Mouse (Mus musculus) heart, embryonic 14.5 days (tissue): ENCODE results near the gene Ss18l1. TPM values are rescaled to one million over a fixed set of nuclear protein-coding genes. Genes with fewer than 3 reads are reported as not detected.
A peak's percentile ranks its signal among the peaks of the same experiment; 100 is the strongest.

Source experiments
- ATAC-seq: fragments of 200-750 bp; cut with Nextera tagmentation; 2 replicates; pipeline ENCODE4 v1.8.0; 2017; ENCODE audit warnings: low read depth, moderate TSS enrichment; ENCODE audit not compliant: insufficient number of reproducible peaks, insufficient read depth, low FRiP score
- H3K27ac ChIP-seq, 2 experiments: fragments of 200-500 bp in 1 of 2; fragments of 300-500 bp in 1 of 2; sonication (generic) in 1 of 2; replicated peaks in 1 of 2; 2 replicates each; pipeline ENCODE4 v1.5.1; 2012 to 2014; ENCODE audit warnings: low read depth in 2 of 2, low read length in 2 of 2, control low read depth in 1 of 2, mild to moderate bottlenecking in 1 of 2, mixed read lengths in 1 of 2; ENCODE audit not compliant: control insufficient read depth in 1 of 2, insufficient read depth in 1 of 2
- H3K27me3 ChIP-seq: fragments of 300-500 bp; sonication (generic); 2 replicates; pipeline ENCODE4 v1.6.1; 2014; ENCODE audit warnings: mild to moderate bottlenecking, low read length, control low read depth; ENCODE audit not compliant: control insufficient read depth, insufficient read depth
- H3K36me3 ChIP-seq: fragments of 300-500 bp; sonication (generic); 2 replicates; pipeline ENCODE4 v1.6.1; 2014; ENCODE audit warnings: mild to moderate bottlenecking, control low read depth, low read length, mixed read lengths; ENCODE audit not compliant: control insufficient read depth, insufficient read depth
- H3K4me1 ChIP-seq, 2 experiments: fragments of 200-500 bp in 1 of 2; fragments of 300-500 bp in 1 of 2; sonication (generic) in 1 of 2; 2 replicates each; pipeline ENCODE4 v1.6.1; 2012 to 2014; ENCODE audit warnings: low read length in 2 of 2, control low read depth in 1 of 2, mixed read lengths in 1 of 2; ENCODE audit not compliant: control insufficient read depth in 2 of 2, insufficient read depth in 2 of 2
- H3K4me2 ChIP-seq: fragments of 300-500 bp; sonication (generic); 2 replicates; pipeline ENCODE4 v1.6.1; 2014; ENCODE audit warnings: mild to moderate bottlenecking, low read length
- H3K4me3 ChIP-seq, 2 experiments: fragments of 200-500 bp in 1 of 2; fragments of 300-500 bp in 1 of 2; sonication (generic) in 1 of 2; 2 replicates each; pipeline ENCODE4 v1.5.1; 2012 to 2014; ENCODE audit warnings: low read length in 2 of 2, mild to moderate bottlenecking in 2 of 2, control low read depth in 1 of 2, low read depth in 1 of 2, moderate library complexity in 1 of 2; ENCODE audit not compliant: control insufficient read depth in 1 of 2, insufficient read depth in 1 of 2
- H3K9ac ChIP-seq: fragments of 300-500 bp; sonication (generic); 2 replicates; pipeline ENCODE4 v1.6.1; 2014; ENCODE audit warnings: mild to moderate bottlenecking, low read length
- H3K9me3 ChIP-seq: fragments of 300-500 bp; sonication (generic); 2 replicates; pipeline ENCODE4 v1.6.1; 2016; ENCODE audit warnings: low read length, control low read depth; ENCODE audit not compliant: control insufficient read depth
- WGBS: fragments of 180-500 bp; shearing (Covaris S2); extraction: QIAGEN DNeasy Blood & Tissue Kit; methylation state at CpG from one replicate; pipeline ENCODE4 v1.1.7; 2014; 5-methylcytosine and 5-hydroxymethylcytosine counted together
- polyA plus RNA-seq: library from polyadenylated mRNA; unstranded; fragments of >200 nt; fragmentation: Nextera tagmentation; extraction: Ambion mirVana; gene quantifications from 2 replicates; pipeline ENCODE4 v1.2.1, GENCODE M21; 2014

Ss18l1 gene
- polyA plus RNA-seq, 1 experiment from 2014 or later, result 3.9 TPM

- peak; percentile 95 for ATAC-seq
- under 1% methylated on average over 65 of the region's 80 CpGs for WGBS
Observed at GRCm38 (mm10) chr2:180024401-180025098, 17.8 kb upstream of the Ss18l1 start, which contains the start of gene Lsm14b. TSS of gene Lsm14b (plus strand) at chr2:180024987.

DNA sequence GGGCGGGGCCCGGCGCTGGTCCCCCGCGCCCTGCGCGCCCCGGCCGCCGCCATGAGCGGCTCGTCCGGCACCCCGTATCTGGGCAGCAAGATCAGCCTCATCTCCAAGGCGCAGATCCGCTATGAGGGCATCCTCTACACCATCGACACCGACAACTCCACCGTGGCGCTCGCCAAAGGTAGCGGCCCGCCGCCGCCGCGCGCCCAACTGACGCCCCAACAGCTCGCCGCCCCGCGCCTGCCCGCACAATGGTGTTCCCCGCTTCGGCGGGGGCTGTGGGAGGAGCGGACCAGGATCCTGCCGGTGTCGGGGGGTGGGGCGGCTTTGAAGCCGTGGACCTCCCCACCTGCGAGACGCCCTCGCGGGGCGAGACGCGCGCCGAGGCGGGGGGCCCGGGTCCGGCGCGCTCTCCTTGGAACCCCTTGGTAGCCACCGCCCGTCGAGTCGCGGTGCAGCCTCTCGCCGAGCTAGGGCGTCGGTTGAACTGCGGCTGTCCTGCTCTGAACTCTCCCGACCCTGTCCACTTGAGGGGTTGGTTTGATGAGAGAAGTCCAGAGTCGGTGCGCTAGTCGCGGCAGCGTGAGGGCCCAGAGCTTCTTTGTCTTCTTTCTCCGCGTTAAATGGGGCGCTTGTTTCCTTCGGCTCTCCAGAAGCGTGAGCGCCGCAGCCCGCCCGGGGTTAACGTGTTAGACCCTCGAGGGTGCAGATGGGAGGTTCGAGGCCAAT lies 17.0 kb upstream of the Ss18l1 start:
- Histone ChIP-seq H3K9me3 (no peaks in the 10 kb centered on the region), H3K27ac (peak overlapping the region; percentile 74 to 92), H3K9ac (peak overlapping the region; percentile 96), H3K27me3 (peaks cover 7% of the 10 kb centered on the region; the same call in 1 of the 2 replicates), H3K4me2 (peak overlapping the region; percentile 91), H3K36me3 (peaks cover 32% of the 10 kb centered on the region), H3K4me3 (peak overlapping the region; percentile 88 to 96), H3K4me1 (peaks cover 29 to 47% of the 10 kb centered on the region in 2 experiments)
- under 1% methylated on average over 73 of the region's 84 CpGs for WGBS
- peak; percentile 3; the same call in 1 of the 2 replicates for ATAC-seq

More at GRCm38 (mm10) chr2:180024401-180025098, 17.8 kb upstream of the Ss18l1 start, which contains the start of gene Lsm14b:
- H3K4me1 ChIP-seq, result peaks cover 29 to 47% of the 10 kb centered on the region in 2 experiments
- peaks cover 10% of the 10 kb centered on the region; the same call in 1 of the 2 replicates for H3K27me3 ChIP-seq
- peak within 1 kb of the TSS; percentile 92 to 96 for H3K4me3 ChIP-seq
- no peaks in the 10 kb centered on the region for H3K9me3 ChIP-seq
- peak within 1 kb of the TSS; percentile 96 for H3K9ac ChIP-seq
- peak within 1 kb of the TSS; percentile 91 for H3K4me2 ChIP-seq
- peaks cover 25% of the 10 kb centered on the region for H3K36me3 ChIP-seq
- H3K27ac ChIP-seq, result peak within 1 kb of the TSS; percentile 74 to 92

DNA sequence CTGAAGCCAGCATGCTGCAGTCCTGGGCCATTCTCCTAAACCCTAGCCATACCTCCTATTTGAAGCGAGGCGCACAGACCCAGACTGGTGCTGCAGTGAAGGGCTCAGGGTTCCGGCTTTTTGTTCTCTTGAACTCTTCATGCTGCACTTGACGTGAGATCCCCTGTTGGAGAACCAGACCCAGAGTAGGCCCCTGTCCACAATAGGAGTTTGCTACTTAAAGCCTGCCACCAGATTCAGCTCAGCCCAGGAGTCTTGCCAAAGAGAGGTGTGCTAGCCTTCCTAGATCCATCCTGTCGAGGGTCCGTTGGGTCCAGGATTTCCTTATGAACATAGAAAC lies 16.5 kb upstream of the Ss18l1 start:
- Histone ChIP-seq H3K4me3 (peak overlapping the region; percentile 88 to 96), H3K4me1 (peaks cover 29 to 47% of the 10 kb centered on the region in 2 experiments), H3K4me2 (peak overlapping the region; percentile 91), H3K36me3 (peaks cover 38% of the 10 kb centered on the region), H3K9me3 (no peaks in the 10 kb centered on the region), H3K9ac (peak overlapping the region; percentile 96), H3K27me3 (0 out of 2 replicates have a peak, but pooled peaks cover 4% of the 10 kb centered on the region), H3K27ac (no peak overlapping the region)
- WGBS, result 11% methylated on average over 6 of the region's 6 CpGs
- ATAC-seq, result no peak

DNA sequence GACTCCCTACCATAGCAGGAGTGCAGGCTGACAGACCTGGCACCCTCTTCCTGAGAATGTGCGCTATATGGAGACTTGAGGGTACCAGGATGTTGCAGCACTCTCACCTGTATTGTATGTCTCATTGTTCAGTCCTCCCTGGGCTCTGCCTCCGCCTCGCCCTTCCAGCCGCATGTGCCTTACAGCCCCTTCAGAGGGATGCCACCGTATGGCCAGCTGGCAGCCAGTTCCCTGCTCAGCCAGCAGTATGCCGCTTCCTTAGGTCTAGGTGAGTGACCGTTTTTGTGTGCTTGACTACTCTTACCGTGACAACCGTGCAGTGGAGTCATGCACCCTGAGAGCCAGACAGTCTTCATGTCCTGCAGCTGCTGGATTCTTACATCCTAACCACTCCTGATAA lies 14.5 kb upstream of the Ss18l1 start:
- peak overlapping the region; percentile 91 for H3K4me2 ChIP-seq
- H3K9ac ChIP-seq, result peak overlapping the region; percentile 96; the same call in 1 of the 2 replicates
- no peaks in the 10 kb centered on the region for H3K27me3 ChIP-seq
- H3K4me3 ChIP-seq, result no peak overlapping the region
- H3K4me1 ChIP-seq, result peaks cover 28 to 48% of the 10 kb centered on the region in 2 experiments
- no peak overlapping the region for H3K27ac ChIP-seq
- H3K9me3 ChIP-seq, result no peaks in the 10 kb centered on the region
- no peak for ATAC-seq
- H3K36me3 ChIP-seq, result peaks cover 57% of the 10 kb centered on the region
- 56% methylated on average over 9 of the region's 9 CpGs for WGBS

DNA sequence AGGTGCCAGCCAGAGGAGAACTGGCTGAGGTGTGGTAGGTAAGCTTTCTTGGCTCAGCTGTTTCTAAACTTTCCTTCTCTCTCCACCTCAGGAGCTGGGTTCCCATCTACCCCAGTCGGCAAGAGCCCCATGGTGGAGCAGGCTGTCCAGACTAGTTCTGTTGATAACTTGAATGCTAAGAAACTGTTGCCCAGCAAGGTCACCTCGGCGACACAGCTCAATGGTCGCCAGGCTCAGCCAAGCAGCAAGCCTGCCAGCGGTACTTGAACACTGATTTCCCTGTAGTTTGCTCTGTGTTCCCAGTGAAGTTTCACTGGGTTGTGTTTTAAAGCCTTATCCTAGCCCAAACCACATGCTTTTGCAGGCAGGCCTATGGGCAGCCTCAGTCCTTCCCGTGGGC lies 11.0 kb upstream of the Ss18l1 start:
- ATAC-seq, result no peak
- WGBS, result 85% methylated on average over 6 of the region's 6 CpGs
- Histone ChIP-seq H3K9ac (no peak overlapping the region), H3K27me3 (no peaks in the 10 kb centered on the region), H3K4me2 (no peak overlapping the region), H3K36me3 (peaks cover 92% of the 10 kb centered on the region), H3K4me3 (no peak overlapping the region), H3K4me1 (peaks cover 20 to 37% of the 10 kb centered on the region in 2 experiments), H3K9me3 (no peaks in the 10 kb centered on the region), H3K27ac (no peak overlapping the region)

DNA sequence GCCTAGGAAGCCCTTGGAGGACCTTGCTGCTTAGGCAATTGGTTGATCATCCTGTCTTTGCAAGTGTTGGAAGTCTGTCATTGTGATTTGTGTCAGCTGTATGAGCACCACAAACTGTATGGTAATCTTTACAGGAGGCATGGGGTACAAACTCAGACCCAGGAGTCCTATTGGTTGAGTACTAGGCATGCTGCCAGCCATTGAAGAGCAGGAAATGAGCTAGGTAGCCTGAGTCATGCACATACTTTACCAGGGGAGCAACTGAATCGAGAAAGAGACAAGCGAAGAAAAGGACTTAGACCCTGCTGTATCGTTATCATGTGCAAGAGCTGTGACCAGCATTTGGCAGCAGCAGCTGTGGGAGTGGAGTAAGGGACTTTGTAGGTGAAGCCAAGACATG lies 9.4 kb upstream of the Ss18l1 start:
- Histone ChIP-seq H3K4me3 (no peak overlapping the region), H3K36me3 (peaks cover 100% of the 10 kb centered on the region), H3K4me1 (peaks cover 5 to 20% of the 10 kb centered on the region in 2 experiments), H3K4me2 (no peak overlapping the region), H3K9me3 (no peaks in the 10 kb centered on the region), H3K27ac (peak overlapping the region in 1 of 2 experiments; percentile 35; a peak in 2 of 4 replicates), H3K9ac (no peak overlapping the region), H3K27me3 (no peaks in the 10 kb centered on the region)
- ATAC-seq, result no peak
- 45% methylated on average over 3 of the region's 3 CpGs for WGBS

DNA sequence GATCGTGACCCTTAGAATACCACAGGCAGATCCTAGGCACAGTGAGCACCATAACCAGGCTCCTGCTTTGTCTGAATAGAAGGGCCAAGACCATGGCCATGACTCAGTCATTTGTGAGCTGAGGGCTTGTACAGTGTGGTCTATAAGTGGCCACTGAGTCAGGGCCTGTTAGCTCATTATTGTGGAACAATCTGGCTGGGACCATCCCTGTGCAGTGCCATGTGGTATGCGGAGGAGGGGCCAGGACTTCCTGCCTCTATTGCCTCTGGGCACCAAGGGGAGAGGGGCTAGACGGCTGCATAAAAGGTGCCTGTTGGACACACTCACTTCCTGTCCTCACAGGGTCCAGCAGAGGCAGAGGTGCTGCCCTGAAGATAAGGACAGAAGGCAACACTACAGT lies 8.4 kb upstream of the Ss18l1 start:
- ATAC-seq, result 0 out of 2 replicates have a peak, but pooled peaks have one; percentile 44
- no peak overlapping the region for H3K27ac ChIP-seq

More for the DNA sequence above, 8.4 kb upstream of the Ss18l1 start:
- Histone ChIP-seq H3K9me3 (no peaks in the 10 kb centered on the region), H3K4me2 (no peak overlapping the region), H3K4me1 (peaks cover 0 to 10% of the 10 kb centered on the region in 2 experiments; a peak in 1 of 4 replicates), H3K27me3 (no peaks in the 10 kb centered on the region), H3K9ac (no peak overlapping the region), H3K36me3 (peaks cover 100% of the 10 kb centered on the region), H3K4me3 (no peak overlapping the region)
- 61% methylated on average over 3 of the region's 3 CpGs for WGBS
